Mouse (Mus musculus): ENCODE measurements around the gene Car10.
A peak's percentile ranks its signal among the peaks of the same experiment; 100 is the strongest.

The Car10 gene

DNA sequence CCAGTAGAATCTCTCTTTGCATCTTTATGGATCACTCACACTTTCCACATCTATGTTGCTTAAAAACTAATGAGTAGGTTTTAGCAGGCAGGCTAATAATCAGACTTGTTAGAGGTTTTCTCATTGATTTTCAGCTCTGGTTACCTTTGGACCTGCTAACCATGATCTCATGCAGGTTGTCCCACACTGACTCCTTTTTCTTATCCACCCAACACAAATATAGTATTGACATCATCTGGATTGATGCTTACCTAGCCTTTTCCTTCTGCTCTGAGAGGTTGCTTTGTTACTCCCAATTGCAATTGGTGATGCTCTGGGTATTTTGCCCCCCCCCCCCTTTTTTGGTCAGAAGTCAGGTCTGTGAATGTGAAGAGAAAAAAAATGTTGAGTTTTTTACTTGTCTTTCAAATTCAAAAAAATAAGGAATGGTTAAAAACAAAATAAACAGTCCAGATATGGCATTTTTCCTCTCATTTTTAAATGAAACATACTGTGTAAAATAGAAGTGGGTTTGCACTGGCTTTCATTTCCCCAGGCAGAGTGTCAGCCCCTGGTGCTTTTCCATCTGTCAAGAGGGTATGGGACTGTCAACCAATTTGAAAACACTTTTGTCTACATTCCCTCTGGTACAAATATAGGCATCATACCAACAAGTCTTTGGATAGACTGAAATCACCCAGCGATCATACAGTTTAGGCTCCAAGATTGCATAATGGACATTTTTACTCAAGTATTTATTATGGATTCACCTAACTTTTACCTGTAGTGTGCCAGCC is 75.9 kb downstream of the Car10 start:
- peak; percentile 75 for DNase-seq

DNA sequence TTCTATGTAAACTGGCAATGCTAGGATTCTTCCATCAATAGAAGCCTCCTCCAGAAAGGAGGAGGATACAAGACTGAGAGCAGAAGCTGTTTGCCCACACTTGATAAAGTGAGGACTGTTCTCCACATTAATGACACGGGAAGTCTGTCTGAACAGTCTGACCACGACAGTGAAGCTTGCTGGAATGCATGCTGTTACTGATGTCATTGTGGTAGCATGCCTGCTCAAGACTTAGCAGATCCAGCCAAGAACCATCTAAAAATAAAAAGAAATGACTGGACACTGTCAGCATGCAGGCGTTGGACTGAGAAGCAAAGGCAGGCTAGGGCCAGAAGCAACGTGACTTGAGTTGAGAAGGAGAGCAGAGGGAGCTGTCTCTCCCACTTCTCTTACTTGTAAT is 87.6 kb downstream of the Car10 start:
- DNase-seq: peak; percentile 58

DNA sequence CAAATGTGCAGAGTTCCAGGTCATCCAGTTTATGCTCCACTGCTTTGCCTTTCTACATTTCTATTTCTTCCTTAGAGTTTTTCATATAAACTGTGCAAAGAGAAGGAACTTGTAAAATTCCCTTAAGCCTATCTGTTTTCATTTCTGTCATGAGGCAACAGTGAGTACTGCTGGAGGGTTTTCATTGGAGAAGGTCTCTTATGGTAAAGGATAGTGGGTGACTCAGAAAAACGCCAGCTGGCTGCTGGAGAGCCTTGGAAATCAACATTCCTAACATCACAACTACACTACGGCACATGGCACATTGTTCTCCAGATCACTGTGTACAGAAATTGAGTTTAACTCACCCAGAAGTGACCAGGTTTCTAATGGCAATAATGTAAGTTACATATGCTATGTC is 88.3 kb downstream of the Car10 start:
- no peak for DNase-seq

DNA sequence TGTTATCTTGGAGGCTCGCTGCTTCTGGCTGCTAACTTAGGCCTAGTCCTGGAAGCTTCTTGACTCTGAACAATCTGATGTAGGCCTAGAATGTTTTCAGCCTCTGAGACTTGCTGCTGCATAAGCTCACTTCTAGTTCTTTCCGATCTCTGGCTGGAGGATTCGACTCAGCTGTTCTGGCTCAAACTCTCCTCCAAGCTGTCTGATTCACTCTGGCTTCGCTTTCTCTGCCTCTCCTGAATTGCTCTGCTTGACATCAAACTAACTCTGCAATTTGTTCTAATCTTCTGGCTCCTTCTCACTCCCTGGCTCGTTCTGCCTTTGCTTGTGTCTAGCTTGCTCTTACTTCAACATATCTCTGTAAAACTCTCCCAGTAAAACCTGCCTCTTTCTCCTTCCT is 90.8 kb downstream of the Car10 start:
- DNase-seq: no peak

DNA sequence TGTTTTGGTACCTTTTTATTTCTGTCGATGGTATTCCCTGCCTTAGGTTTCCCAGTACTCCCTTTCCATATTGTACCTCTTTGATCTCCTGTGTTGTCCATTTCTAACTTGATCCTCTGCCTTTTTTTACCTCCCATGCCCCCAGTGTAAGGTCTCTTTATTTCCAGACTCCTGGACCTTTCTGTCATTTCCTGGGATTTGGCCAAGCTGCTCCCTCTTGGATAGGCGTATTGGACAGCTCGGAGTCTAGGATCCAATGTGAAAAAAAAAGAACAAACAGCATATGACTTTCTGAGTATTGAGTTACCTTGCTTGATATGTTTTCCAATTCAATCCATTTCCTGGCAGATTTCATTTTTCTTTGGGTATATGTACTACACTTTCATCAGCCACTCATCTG is 102.2 kb downstream of the Car10 start:
- no peak for DNase-seq

DNA sequence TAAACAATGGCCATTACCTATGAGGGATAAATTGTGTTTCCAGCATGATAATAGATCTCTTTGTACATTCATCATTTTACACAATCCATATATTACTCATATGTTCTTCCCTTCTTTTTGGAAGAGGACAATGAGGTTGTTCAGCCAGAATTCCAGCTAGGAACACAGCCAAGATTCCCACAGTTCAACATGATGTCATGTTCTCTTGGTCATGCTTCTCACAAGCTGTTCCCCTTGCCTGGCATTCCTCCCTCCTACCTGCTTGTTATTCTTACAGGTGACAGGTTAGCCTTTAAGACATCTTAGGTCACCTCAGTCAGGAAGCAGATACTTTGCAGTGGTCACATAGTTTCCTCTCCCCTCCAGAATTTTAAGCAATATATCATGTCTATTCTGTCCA is 119.6 kb downstream of the Car10 start:
- peak; percentile 77 for DNase-seq

DNA sequence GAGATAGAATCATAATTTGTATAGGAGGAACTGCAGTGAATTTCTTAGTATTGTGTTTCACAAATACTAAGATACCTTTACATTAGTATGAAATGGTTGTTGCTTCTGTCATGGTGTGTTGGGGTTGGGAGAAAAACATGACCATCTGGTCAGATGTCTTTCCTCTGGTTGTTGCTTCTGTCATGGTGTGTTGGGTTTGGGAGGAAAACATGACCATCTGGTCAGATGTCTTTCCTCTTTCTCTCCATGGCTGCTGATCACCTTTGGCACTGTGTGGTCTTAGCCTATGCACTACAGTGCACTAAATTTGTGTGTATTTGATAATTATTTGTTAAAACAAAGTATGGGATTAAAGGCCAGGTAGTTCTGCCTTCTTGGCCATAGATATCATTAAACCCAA is 132.2 kb downstream of the Car10 start:
- DNase-seq: no peak

DNA sequence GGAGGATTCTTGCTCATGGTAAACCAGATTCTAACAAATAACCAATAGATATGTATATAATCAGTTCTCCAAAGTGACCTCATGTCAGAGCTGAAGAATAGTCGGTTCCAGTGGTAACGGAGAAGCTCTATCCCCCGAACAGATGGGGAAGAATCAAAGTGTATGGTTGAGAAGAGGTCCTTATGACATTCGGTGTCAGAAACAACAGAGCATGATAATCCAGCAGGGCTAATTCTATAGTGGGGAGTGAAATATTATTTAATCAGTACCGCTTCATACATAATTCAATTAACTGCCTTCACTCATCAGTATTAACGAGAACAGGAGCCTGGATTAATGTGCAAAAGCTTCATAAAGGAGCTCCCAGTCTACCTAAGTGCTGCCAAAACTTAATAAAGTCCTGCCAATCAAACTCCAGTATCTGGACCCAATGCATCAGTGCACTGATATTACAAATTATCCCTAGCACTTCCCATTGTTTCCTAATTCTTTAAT is 152.0 kb downstream of the Car10 start:
- no peak for DNase-seq

DNA sequence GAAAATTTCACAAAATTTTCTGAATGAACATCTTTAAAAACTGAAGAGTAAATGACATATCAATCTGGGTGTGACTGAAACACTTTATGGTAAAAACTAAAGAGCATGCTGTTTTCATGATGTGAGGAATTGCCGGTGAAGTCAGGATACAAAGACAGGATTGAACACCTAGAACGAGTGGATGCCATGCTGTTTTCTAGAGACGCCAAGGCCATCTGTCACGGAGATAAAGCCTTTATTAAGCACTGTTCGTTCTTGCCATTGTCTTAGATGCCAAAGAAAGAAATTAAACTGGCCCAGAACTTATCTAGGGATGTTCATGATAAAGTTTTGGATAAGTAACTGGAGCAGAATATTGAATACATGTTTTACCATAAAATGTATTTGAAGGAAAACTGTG is 153.9 kb downstream of the Car10 start:
- no peak for DNase-seq

DNA sequence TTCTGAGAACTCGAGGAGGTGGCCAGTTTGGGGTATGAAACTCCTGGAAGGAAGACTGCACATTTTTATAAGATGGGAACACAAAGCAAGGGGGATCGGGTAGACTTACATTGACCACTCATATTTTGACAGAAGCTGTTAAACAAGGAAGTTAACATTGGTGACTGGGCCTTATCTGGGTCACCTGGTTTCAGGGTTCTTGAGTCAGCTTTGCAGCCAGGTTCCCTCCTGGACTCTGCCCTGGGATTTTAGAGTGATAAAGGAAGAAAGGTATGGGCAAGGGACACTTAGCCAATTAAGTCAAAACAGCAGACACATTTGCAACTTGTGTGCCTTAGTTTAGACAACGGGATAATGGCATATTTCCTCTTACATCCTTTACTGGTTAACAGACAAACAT is 166.2 kb downstream of the Car10 start:
- no peak for DNase-seq

DNA sequence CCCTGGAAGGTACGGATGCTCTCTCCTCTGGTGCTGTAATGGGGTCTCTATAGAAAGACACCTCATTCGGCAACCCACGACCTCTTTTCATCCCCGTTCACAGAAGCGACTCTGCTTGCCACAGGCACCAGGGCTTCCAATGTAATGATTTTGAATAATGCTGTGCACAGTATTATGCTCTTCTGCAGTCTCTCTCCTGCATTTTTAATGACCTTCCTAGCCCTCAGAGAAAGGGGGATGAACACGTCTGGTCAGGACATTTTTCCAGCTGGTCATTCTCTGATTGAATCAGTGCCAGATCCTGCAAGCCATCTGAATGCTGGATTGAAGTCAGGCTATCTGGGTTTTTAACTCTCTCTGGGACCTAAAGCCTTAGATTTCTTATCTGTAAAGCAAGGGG is 174.2 kb downstream of the Car10 start:
- DNase-seq: peak; percentile 53

DNA sequence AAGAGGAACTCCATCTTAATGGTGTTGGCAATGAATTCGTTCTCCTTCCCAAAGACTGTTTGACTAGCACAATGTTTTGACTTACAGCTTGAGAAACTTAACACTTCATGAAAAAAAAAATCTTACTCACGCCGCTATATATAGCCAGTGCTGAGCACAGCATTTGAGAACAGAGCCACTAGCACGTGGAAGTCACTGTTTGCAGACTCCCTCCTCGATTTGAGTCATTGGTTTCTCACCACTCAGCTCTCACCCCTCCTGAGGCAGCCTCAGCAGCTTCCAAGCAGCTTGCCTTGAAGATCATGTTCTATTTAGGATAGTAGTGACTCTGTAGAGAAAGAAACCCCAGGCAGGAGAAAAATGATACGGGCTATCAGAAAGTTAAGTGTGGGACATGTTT is 176.1 kb downstream of the Car10 start:
- no peak for DNase-seq

DNA sequence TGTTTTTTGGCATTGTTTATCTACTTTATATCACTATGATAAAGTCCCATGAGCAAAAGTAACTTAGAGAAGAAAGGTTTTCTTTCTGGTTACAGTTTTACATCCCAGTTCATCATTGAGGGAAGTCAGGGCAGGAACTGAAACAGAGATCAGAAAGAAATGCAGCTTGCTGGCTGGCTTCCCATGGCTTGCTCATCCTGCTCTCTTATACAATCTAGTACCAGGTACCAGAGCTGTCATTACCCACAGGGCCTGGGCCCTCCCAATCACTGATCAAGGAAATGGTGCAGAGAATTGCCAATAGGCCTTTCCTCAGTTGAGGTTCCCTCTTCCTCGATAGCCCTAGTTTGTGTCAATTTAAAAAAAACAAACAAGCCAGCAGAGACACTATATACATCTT is 195.8 kb downstream of the Car10 start:
- no peak for DNase-seq

DNA sequence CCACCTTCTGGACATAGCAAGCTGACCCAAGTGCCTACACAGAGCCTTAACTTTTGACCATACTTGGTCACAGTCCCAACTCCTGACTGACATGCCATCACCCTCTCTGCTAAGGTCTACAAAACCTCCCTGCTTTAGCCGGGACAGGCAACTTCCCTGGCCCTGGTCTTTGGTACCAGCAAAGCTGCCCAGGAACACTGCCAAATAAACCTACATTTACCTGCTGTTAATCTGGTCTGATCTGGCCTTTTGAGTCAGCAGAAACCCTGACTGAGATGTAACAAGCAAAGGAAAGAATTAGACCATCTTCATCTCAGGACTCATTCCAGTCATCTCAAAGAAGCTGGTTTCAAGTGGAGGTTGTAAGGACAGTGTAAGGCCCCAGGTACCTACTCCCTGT is 212.2 kb downstream of the Car10 start:
- peak; percentile 39 for DNase-seq

DNA sequence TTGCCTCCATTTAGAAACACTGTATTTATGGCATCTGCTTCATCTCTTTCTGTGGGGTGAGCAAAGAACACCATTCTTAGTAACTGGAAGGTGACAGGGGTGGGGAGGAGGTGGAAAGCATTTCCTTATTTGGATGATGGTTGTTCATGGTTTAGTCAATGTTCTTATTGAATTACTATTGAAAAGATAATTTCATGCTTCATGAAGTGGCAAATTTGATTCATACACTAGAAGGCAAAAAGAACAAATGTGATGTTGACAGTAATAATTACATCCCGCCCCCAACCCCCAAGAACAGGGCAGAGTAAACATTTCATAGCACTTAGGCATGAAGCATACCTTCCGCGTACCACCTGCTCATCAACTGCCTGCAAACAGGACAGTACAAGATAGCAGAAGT is 239.9 kb downstream of the Car10 start:
- no peak for DNase-seq

DNA sequence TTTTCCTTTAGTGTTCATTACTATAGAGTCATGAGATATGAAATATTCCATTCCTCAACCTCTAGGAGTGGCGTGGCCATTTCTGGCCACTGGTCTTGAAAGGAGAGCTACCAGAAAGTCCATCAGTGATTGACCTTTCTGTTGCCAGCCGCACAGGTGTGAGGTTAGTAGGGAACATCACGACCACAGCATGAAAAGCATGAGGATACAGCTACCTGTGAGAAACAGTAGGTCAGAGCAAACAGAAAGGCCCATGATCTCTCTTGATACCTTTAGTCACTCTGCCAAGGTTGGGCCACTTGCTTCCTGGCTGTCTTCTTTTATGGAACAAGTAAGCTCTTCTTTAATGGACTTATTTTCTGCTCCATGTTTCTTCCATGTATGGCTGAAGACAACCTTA is 246.1 kb downstream of the Car10 start:
- DNase-seq: no peak

DNA sequence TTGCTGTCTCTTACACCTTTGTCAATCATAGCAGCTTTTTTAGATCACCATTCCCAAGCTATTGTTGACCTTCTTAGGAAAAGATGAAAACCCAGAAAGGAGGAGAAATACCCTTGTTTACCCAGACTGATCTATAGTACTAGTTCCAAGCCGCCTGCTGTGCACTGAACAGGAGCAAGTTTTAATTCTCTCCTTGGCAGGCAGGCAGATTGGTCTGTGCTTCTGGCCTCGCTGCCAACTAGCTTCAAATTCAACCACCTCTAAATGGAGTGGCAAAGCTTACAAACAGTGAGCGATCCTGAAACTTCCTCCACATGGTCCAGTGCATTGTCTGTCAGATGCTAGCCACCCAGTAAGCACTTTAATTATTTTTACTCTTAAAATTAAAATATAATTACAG is 247.0 kb downstream of the Car10 start:
- DNase-seq: peak; percentile 80

DNA sequence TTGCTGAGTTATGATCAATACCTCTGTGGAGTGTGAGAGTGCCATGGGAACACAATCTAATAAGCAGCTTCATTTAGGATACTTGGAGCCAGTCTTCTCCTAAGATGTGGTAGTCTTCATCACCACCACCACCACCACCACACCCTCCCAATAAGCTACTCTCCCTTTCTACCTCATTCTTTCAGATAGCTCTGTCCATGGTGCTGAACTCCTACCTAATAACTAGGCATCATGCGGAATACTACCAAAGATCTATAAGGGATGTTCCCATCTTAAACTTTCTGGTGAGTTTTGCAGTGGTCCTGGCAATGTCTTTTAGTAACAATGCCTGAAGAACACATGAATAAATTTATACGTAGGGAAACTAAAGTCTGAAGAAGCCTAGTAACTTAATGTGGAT is 263.7 kb downstream of the Car10 start:
- no peak for DNase-seq

DNA sequence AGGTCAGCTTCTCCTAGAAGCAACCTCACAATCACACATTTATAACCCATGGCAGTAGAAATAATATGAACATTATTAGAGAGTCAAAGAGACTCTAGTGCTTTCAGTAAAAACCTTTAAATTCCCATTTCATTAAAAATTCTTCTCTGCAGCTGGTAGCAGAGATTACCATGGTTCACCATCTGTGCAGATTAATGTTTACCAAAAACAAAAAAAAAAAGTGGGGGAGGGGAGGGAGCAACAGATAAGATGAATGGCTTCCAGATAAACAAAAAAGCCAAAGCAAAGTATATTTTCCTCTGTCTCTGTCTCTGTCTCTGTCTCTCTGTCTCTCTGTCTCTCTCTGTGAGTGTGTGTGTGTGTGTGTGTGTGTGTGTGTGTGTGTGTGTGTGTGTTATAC is 266.3 kb downstream of the Car10 start:
- no peak for DNase-seq

DNA sequence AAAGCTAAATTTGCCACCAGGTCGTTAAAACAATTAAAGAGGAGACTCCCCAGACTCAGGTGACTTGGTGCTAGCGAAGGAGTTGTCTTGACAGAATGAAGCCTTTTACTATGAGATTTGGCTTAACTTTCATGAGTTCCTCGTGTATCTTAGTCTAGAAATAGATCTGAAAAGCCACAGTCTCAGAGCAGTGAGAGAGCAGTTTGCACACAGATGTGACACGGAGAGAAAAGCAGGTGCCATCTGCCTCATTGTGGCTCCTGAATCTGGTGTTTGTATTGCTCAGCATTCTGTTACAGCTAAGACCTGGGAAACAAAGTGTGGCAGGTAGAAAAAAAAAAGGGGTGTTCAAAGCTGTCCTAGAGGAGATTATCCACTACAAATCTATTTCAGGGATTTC is 269.4 kb downstream of the Car10 start:
- no peak for DNase-seq

DNA sequence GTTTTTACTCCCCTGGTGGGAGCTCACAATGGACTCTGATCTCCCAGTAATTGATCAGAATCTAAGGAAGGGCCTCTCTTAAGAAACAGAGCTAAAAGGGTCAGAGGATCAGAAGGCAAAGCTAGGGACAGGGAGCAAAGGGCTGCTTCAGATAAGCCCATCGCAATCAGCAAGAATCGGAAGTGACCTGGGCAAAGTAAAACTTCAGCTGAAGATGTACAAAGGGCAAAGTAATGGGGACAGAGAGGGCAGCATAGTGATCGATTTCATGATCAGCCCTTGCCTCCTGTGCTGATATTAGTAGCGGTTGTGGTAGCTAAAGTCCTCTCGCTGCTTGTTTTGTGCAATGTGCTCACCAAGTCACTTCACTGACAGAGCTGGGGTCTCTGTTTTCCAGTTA is 269.9 kb downstream of the Car10 start:
- no peak for DNase-seq

DNA sequence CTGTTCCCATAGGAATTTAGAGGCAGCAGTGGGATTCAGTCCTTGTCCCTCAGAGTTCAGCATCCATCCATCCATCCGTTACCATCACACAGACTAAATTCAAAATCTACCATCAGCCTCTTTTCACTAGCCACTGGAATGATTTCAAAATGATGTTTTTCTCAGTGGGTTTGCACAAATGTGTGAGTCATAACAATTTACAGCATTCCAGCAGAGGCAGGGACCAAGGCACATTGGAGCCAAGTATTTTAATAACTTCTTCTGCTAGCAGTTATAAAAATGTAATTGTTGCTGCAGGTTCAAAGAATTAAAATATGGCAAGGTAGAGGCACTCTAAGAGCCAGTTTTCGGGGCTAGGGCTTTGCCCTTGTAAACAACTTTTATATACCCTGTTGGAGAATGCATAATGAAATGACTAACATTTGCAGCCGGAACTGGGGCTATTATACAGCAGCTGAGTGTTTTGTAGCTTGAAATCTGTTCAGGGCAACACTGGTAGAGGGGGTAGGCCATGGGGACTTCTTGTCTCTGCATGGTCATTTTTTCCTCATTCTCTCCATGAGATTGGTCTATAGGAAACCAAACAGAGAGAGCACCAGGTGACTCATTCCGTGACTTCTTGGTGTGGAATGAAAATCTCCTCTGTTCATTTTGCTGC is 276.0 kb downstream of the Car10 start:
- no peak for DNase-seq

DNA sequence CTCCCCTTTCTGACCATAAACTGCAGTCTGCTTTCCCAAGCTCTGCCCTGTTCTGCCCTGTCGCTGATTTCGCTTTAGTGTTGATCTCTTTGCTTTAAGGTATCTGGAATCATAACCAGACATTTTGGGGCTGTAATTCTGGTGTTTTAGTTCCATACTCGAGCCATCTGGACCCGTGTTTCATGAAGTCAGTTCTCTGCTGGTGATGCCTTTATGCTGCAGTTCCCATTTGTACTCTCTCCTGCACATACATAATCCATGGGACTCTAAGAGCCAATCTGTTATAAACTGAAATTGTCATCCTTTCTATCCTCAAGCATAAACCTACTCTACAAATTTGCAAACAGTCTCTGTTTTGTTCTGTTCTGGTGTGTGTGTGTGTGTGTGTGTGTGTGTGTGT is 293.3 kb downstream of the Car10 start:
- no peak for DNase-seq

DNA sequence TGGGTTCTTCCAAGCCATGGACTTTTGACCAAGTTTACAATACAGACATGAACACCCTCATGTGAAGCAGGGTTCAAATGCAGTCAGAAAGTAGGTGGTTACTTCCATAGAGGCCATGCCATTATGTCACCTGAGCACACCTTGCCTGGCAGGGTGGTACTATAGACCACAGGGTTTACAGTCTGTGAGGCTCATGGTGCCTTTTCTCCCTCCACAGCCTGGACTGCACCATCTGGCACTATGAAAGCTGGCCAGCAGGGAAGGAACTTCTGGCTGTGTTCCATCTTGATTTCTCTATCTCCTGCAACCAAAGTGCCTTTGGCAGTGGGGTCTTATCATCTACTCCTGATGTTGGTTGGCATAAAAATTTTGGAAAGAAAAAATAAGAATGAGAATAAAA is 295.5 kb downstream of the Car10 start:
- DNase-seq: peak; percentile 64

DNA sequence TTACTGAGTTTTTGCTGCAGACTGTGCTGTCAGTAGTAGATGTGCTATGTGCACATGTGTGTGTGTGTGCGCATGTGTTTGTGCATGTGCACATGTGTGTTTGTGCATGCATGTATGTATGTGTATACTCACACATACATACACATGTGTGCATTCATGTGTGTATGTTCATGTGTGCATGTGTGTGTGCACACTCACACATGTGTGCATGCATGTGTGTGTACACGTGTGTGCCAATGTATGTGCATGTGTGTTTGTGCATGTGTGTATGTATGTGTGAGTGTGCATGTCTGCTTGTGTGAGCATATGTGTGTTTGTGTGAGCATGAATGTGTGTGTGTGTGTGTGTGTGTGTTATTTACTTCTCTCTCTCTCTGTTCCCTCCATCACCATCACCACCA is 298.5 kb downstream of the Car10 start:
- DNase-seq: no peak

All from cerebellum, adult 11 months (tissue).